Mouse (Mus musculus) intestine, postnatal 0 days (tissue): ENCODE results near the gene Dennd2a. TPM values are rescaled to one million over a fixed set of nuclear protein-coding genes. Genes with fewer than 3 reads are reported as not detected.

Experiments used
- ATAC-seq: fragments of 200-750 bp; cut with Nextera tagmentation; 2 replicates; pipeline ENCODE4 v1.8.0; 2017; ENCODE audit warnings: mild to moderate bottlenecking, moderate TSS enrichment, moderate library complexity
- H3K27ac ChIP-seq: fragments of 300-500 bp; sonication (generic); 2 replicates; pipeline ENCODE4 v1.5.1; 2014; ENCODE audit warnings: mild to moderate bottlenecking, low read depth, low read length, moderate library complexity
- H3K27me3 ChIP-seq: fragments of 300-500 bp; sonication (generic); replicated peaks from 2 replicates; pipeline ENCODE4 v1.6.1; 2014; ENCODE audit warnings: low read length, mixed read lengths; ENCODE audit not compliant: control insufficient read depth, insufficient read depth
- H3K36me3 ChIP-seq: fragments of 300-500 bp; sonication (generic); 2 replicates; pipeline ENCODE4 v1.6.1; 2014; ENCODE audit warnings: mild to moderate bottlenecking, moderate library complexity; ENCODE audit not compliant: control insufficient read depth, insufficient read depth
- H3K4me1 ChIP-seq: fragments of 300-500 bp; sonication (generic); replicated peaks from 2 replicates; pipeline ENCODE4 v1.6.1; 2014; ENCODE audit warnings: antibody characterized with exemption, low read length, mixed read lengths; ENCODE audit not compliant: control insufficient read depth, insufficient read depth
- H3K4me2 ChIP-seq: fragments of 300-500 bp; sonication (generic); replicated peaks from 2 replicates; pipeline ENCODE4 v1.6.1; 2014; ENCODE audit warnings: low read depth, mild to moderate bottlenecking, moderate library complexity
- H3K4me3 ChIP-seq: fragments of 300-500 bp; sonication (generic); 2 replicates; pipeline ENCODE4 v1.5.1; 2014; ENCODE audit warnings: low read depth, low read length
- H3K9ac ChIP-seq: fragments of 300-500 bp; sonication (generic); 2 replicates; pipeline ENCODE4 v1.6.1; 2014; ENCODE audit warnings: mild to moderate bottlenecking, low read depth, low read length
- H3K9me3 ChIP-seq: fragments of 300-500 bp; sonication (generic); 2 replicates; pipeline ENCODE4 v1.6.1; 2016; ENCODE audit warnings: mixed run types; ENCODE audit not compliant: control insufficient read depth
- CTCF ChIP-seq: sonication (generic); IDR thresholded peaks from 2 replicates; pipeline ENCODE4 v1.5.1; 2016; ENCODE audit warnings: low read depth, mild to moderate bottlenecking, control low read depth, antibody characterized with exemption, moderate library complexity
- WGBS: fragments of 180-500 bp; shearing (Covaris S2); extraction: QIAGEN DNeasy Blood & Tissue Kit; methylation state at CpG from one replicate; pipeline ENCODE4 v1.1.7; 2014; 5-methylcytosine and 5-hydroxymethylcytosine counted together
- polyA plus RNA-seq: library from polyadenylated mRNA; unstranded; fragments of >200 nt; fragmentation: Nextera tagmentation; extraction: Ambion mirVana; gene quantifications from 2 replicates; pipeline ENCODE4 v1.2.1, GENCODE M21; 2015

The Dennd2a gene
- polyA plus RNA-seq, 1 experiment from 2014 or later = 3.8 TPM

DNA sequence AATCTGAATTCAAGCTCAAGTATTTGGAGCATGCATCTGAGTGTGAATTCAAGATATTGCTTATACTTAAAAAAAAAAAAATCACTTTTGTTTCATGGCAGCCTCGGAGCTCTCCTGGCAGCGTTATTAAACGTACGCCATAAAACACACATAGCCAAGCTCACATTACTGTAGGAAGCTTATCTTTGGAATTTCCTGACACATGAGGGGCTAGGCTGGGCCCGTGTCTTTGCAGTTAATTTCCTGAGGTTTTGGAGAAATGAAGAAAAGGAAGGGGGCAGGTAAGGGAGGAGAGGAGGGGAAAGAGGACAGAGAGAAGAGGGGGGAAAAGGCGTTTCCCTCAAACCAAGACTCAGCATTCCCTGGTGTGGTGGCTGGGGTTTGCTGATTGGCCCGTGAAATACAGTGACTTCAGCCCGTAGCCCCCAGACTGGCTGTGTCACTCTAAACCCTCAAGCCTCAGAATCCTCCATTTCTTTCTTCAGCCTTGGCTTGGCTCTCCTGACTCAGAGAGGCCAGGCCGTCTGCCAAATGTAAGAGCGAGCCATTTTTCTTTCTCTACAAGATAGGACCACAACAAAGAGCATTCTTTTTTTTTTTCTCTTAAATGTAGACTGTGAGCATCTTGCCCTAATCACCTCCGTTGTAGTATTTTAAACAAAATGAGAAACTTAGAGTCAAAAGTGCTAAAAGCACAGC, 42.5 kb downstream of the Dennd2a start:
- H3K4me3 ChIP-seq = no peak overlapping the region
- no peaks in the 10 kb centered on the region for H3K27me3 ChIP-seq
- no peak overlapping the region for H3K4me2 ChIP-seq
- no peak overlapping the region for H3K9ac ChIP-seq
- no peaks in the 10 kb centered on the region for H3K36me3 ChIP-seq
- WGBS = 26% methylated on average over 11 of the region's 11 CpGs
- H3K4me1 ChIP-seq = 0 out of 2 replicates have a peak, but pooled peaks cover 3% of the 10 kb centered on the region
- no peak for ATAC-seq
- H3K27ac ChIP-seq = no peak overlapping the region
- H3K9me3 ChIP-seq = no peaks in the 10 kb centered on the region
- TF ChIP-seq CTCF = no peak

DNA sequence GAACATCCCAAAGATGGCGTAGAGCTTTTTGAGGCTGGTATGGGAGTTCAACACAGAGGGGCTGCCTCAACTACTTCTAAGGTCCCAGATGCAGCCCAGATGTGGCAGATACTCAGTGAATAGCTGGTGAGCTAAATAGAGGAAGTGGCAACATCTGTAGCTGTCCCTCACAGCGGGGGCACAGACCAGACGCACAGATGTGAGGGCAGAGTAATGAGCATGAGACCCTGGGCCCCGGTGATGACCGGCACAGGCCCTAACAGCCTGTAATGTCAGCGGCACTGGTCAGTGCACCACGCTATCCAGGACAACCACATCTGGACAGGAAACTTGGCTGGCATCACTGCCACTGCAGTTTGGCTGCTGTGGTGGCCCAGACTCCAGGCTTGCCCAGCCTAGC, 54.2 kb downstream of the Dennd2a start:
- Histone ChIP-seq H3K4me1 (no peaks in the 10 kb centered on the region), H3K4me2 (no peak overlapping the region), H3K27ac (no peak overlapping the region), H3K4me3 (no peak overlapping the region), H3K9ac (no peak overlapping the region), H3K9me3 (no peaks in the 10 kb centered on the region), H3K27me3 (no peaks in the 10 kb centered on the region), H3K36me3 (0 out of 2 replicates have a peak, but pooled peaks cover 8% of the 10 kb centered on the region)
- no peak for TF ChIP-seq CTCF
- WGBS = 92% methylated on average over 7 of the region's 7 CpGs
- no peak for ATAC-seq

DNA sequence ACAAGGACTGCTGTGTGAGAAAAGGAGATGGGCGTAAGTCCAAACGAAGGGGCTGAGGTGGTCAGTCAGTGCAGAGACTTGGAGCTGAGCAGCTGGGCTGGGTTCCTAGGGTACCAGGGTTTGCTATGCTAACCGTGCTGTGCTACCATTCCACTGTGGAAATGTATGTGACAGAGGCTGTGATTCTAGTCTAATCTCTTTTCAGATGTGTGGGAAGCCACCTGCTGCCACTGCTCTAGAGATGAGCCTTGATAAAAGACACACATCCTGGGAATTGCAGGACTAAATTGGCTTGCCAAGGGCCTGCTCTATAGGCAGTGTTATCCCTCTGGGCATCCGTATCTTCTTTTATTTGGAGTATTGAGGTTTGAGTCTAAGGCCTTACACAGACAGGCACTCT, 60.5 kb downstream of the Dennd2a start:
- no peak for ATAC-seq
- no peaks in the 10 kb centered on the region for H3K9me3 ChIP-seq
- 93% methylated on average over 4 of the region's 4 CpGs for WGBS
- no peaks in the 10 kb centered on the region for H3K27me3 ChIP-seq
- H3K4me3 ChIP-seq = no peak overlapping the region
- no peak overlapping the region for H3K9ac ChIP-seq
- H3K27ac ChIP-seq = no peak overlapping the region
- 0 out of 2 replicates have a peak, but pooled peaks cover under 1% of the 10 kb centered on the region for H3K36me3 ChIP-seq
- H3K4me1 ChIP-seq = no peaks in the 10 kb centered on the region
- TF ChIP-seq CTCF = no peak
- H3K4me2 ChIP-seq = no peak overlapping the region

- H3K4me3 ChIP-seq = no peak overlapping the region
- no peak overlapping the region; the same call in 1 of the 2 replicates for H3K27ac ChIP-seq
- ATAC-seq = no peak
- H3K4me1 ChIP-seq = no peaks in the 10 kb centered on the region
- no peak for TF ChIP-seq CTCF
- H3K4me2 ChIP-seq = no peak overlapping the region
- 63% methylated on average over 12 of the region's 12 CpGs for WGBS
- H3K27me3 ChIP-seq = no peaks in the 10 kb centered on the region
- peaks cover 15% of the 10 kb centered on the region; the same call in 1 of the 2 replicates for H3K36me3 ChIP-seq
- H3K9me3 ChIP-seq = no peaks in the 10 kb centered on the region
- H3K9ac ChIP-seq = no peak overlapping the region
Measured at GRCm38 (mm10) chr6:39493129-39493714, 64.4 kb downstream of the Dennd2a start.

- no peak overlapping the region for H3K4me3 ChIP-seq
- no peak for TF ChIP-seq CTCF
- no peaks in the 10 kb centered on the region for H3K27me3 ChIP-seq
- H3K9me3 ChIP-seq = no peaks in the 10 kb centered on the region
- peaks cover 23% of the 10 kb centered on the region; the same call in 1 of the 2 replicates for H3K36me3 ChIP-seq
- H3K27ac ChIP-seq = 0 out of 2 replicates have a peak overlapping the region, but pooled peaks have one; percentile 28
- H3K4me1 ChIP-seq = no peaks in the 10 kb centered on the region
- 89% methylated on average over 4 of the region's 4 CpGs for WGBS
- ATAC-seq = no peak
- no peak overlapping the region for H3K4me2 ChIP-seq
- H3K9ac ChIP-seq = no peak overlapping the region
Measured at GRCm38 (mm10) chr6:39492161-39492560, 65.5 kb downstream of the Dennd2a start.

GRCm38 (mm10) chr6:39491203-39491602, 66.5 kb downstream of the Dennd2a start:
- TF ChIP-seq CTCF = no peak
- no peak for ATAC-seq
- H3K36me3 ChIP-seq = peaks cover 23% of the 10 kb centered on the region; the same call in 1 of the 2 replicates
- no peaks in the 10 kb centered on the region for H3K9me3 ChIP-seq
- 90% methylated on average over 5 of the region's 5 CpGs for WGBS
- no peaks in the 10 kb centered on the region for H3K27me3 ChIP-seq
- no peak overlapping the region for H3K9ac ChIP-seq
- H3K4me1 ChIP-seq = no peaks in the 10 kb centered on the region
- no peak overlapping the region for H3K4me2 ChIP-seq
- H3K27ac ChIP-seq = no peak overlapping the region
- H3K4me3 ChIP-seq = no peak overlapping the region
